Mouse (Mus musculus) embryonic fibroblast, embryonic 13.5 days (primary cell): ENCODE data around the gene Tgtp2. TPM values are rescaled to one million over a fixed set of nuclear protein-coding genes. Genes with fewer than 3 reads are reported as not detected.

Source experiments
- H3K27ac ChIP-seq: 2 replicates; pipeline ENCODE4 v1.5.1; 2012; ENCODE audit warnings: low read length, control low read depth, inconsistent platforms; ENCODE audit not compliant: insufficient read depth
- H3K4me1 ChIP-seq: 2 replicates; pipeline ENCODE4 v1.6.1; 2011; ENCODE audit warnings: low read length; ENCODE audit not compliant: control insufficient read depth, insufficient read depth
- H3K4me3 ChIP-seq: 2 replicates; pipeline ENCODE4 v1.5.1; 2011; ENCODE audit warnings: mild to moderate bottlenecking, control low read depth, low read length; ENCODE audit not compliant: insufficient read depth
- CTCF ChIP-seq: IDR thresholded peaks from 2 replicates; pipeline ENCODE4 v1.5.1; 2011; ENCODE audit warnings: mild to moderate bottlenecking, control low read depth, low read length, moderate library complexity, borderline replicate concordance; ENCODE audit not compliant: insufficient read depth
- POLR2A ChIP-seq: IDR thresholded peaks from 2 replicates; pipeline ENCODE4 v1.6.1; 2011; ENCODE audit warnings: low read depth, mild to moderate bottlenecking, control low read depth, low read length, moderate library complexity
- polyA plus RNA-seq: library from polyadenylated mRNA; stranded (reverse); fragments of >200 nt; gene quantifications from 2 replicates; pipeline ENCODE4 v1.2.4, GENCODE M21; 2011; ENCODE audit warnings: low read depth; ENCODE audit not compliant: missing spikeins, insufficient read length

Gene Tgtp2
- polyA plus RNA-seq, 1 experiment = 6.4 TPM

DNA sequence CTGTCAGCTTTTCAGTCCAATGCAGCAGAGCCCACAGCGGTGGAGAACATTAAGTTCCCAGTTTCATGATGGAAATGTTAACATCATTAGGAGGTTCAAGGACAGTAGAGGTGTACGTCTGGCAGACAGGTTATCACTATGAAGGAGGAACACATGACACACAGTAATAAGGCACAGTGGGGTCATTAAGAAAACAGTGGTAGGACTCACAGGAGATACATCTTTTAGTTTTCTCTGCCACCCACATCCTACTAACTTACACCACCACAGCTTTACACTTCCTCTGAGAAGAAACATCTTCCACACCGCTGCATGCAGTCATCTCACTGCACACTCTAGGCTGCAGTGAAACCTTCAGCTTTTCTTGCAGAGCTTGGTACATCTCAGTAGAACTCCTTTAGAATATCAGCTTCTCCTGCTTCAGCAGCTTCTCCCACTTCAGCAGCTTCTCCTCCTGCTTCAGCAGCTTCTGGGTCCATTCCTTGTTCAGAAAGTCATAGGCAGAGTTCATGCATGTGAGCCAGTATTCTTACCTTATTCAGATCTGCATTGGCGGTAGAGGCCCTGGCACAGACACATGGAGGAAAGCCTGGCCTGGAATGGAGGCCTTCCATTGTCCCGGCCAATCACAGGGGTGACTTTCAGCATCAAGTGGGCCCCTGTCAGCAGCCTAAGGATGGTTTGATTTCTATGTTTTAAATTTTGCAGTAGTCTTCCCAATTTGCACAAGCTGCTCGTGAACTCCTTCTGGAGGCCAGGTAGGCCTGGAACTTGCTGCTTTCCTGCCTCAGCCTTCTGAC, 30.1 kb upstream of the Tgtp2 start:
- peaks cover 3% of the 10 kb centered on the region for H3K4me1 ChIP-seq
- no peak overlapping the region for H3K27ac ChIP-seq
- TF ChIP-seq POLR2A (no peak), CTCF (no peak)
- no peak overlapping the region for H3K4me3 ChIP-seq

- no peak for TF ChIP-seq POLR2A
- no peak for TF ChIP-seq CTCF
- Histone ChIP-seq H3K27ac (no peak overlapping the region), H3K4me3 (no peak overlapping the region), H3K4me1 (peaks cover 3% of the 10 kb centered on the region)
Observed at GRCm38 (mm10) chr11:49092786-49093185, 28.8 kb upstream of the Tgtp2 start.

DNA sequence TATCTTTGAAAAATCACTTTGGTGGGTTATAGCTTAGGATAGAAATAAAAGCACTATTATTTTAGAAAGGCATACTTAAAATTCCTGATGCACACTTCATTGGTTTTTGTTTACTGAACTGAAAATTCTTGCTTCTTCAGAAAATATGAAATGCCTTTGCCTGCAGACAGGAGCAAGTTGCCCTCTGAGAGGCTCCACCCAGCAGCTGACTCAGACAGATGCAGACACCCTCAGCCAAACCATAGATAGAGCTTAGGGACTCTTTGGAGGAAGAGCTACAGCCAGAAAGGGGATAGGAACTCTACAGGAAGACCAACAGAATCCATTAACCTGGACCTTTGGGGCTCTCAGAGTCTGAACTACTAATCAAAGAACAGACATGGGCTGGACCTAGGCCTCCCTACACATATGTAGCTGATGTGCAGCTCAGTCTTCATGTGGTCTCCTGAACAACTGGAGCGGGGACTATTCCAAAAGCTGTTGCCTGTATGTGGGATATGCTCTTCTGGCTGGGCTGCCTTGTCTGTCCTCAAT, 28.1 kb upstream of the Tgtp2 start:
- TF ChIP-seq CTCF (no peak), POLR2A (no peak)
- H3K27ac ChIP-seq = peak overlapping the region; percentile 84
- H3K4me3 ChIP-seq = no peak overlapping the region

DNA sequence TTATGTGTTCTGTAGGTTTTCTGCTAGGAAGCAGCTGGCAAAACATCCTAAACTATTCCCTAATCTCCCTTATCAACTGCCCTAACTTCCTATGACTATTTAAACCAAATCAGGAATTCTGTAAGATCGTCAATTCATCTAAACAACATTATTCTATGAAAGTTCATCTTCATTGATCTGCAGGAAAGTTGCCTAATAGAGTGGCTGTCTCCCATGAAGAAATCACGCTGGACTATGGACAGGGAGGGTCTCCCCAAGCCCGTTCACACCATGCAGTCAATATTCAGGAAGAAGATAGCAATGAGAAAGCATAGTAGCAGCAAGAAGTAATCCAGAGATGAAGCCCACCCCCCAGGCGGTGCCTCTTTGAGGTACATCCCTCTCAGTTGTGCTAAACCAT, 27.2 kb upstream of the Tgtp2 start:
- peaks cover 3% of the 10 kb centered on the region for H3K4me1 ChIP-seq
- TF ChIP-seq CTCF = no peak
- TF ChIP-seq POLR2A = no peak
- peak overlapping the region; percentile 59; the same call in 1 of the 2 replicates for H3K27ac ChIP-seq
- no peak overlapping the region for H3K4me3 ChIP-seq

More for the DNA sequence above, 28.1 kb upstream of the Tgtp2 start:
- peaks cover 3% of the 10 kb centered on the region for H3K4me1 ChIP-seq

GRCm38 (mm10) chr11:49090551-49090950, 26.5 kb upstream of the Tgtp2 start:
- no peak for TF ChIP-seq CTCF
- TF ChIP-seq POLR2A = no peak
- H3K27ac ChIP-seq = peak overlapping the region; percentile 30; the same call in 1 of the 2 replicates
- no peak overlapping the region for H3K4me3 ChIP-seq
- H3K4me1 ChIP-seq = peaks cover 3% of the 10 kb centered on the region

GRCm38 (mm10) chr11:49089735-49090507, 25.9 kb upstream of the Tgtp2 start:
- peaks cover 3% of the 10 kb centered on the region for H3K4me1 ChIP-seq
- TF ChIP-seq POLR2A (no peak), CTCF (no peak)
- H3K27ac ChIP-seq = peak overlapping the region; percentile 30; the same call in 1 of the 2 replicates
- H3K4me3 ChIP-seq = no peak overlapping the region

- Histone ChIP-seq H3K4me3 (no peak overlapping the region), H3K27ac (no peak overlapping the region; the same call in 1 of the 2 replicates), H3K4me1 (peaks cover 10% of the 10 kb centered on the region)
- no peak for TF ChIP-seq CTCF
- no peak for TF ChIP-seq POLR2A
Observed at GRCm38 (mm10) chr11:49088990-49089652, 25.1 kb upstream of the Tgtp2 start.

GRCm38 (mm10) chr11:49087830-49088616, 24.0 kb upstream of the Tgtp2 start:
- H3K27ac ChIP-seq = no peak overlapping the region
- H3K4me1 ChIP-seq = peaks cover 14% of the 10 kb centered on the region
- TF ChIP-seq CTCF = no peak
- TF ChIP-seq POLR2A = no peak
- H3K4me3 ChIP-seq = no peak overlapping the region

GRCm38 (mm10) chr11:49086858-49087361, 22.9 kb upstream of the Tgtp2 start:
- peak overlapping the region; percentile 18 for H3K27ac ChIP-seq
- TF ChIP-seq CTCF = no peak
- TF ChIP-seq POLR2A = no peak
- no peak overlapping the region for H3K4me3 ChIP-seq
- peaks cover 11% of the 10 kb centered on the region for H3K4me1 ChIP-seq
